Mouse (Mus musculus) ovary, postnatal 14 days (tissue): ENCODE results near the gene Tmem120b.

ENCODE experiments used
- DNase-seq: peaks from one replicate; pipeline ENCODE4 v3.0.0; 2022; ENCODE audit warnings: low spot score

Gene Tmem120b

DNA sequence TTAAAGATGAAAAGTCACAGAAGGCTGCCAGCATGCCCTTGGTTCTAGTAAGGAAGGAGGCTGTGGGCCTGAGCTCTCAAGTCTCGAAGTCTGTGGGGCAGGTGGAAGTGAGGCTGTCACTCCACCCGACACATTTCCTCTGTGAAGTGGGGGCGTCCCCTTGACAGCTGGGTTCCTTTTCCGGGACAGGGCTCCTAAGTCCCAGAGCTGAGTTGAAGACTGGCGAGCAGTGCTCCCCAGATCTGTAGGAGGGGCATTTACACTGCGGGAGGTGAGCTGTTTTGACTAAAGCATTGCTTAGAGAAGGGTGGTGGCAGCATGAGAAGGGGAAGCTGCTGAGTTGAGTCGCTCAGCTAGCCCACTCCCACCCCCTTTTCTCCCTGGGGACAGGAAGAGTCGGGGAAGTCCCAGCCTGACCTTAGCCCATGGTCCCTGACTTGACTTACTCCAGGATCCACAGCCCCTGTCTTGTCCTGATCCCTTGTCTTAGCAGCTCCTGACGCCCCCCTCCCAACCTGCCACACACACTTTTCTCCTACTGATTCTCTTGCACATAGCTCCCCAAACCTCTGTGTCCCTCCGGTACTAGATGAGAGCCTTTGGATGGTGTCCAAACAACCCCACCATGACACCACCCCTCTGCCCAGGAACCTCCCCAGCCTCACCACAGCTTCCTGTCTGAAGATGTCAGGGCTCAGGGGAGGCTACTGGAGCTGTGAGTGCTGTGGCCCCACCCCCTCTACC, 60.4 kb downstream of the Tmem120b start:
- no peak for DNase-seq

DNA sequence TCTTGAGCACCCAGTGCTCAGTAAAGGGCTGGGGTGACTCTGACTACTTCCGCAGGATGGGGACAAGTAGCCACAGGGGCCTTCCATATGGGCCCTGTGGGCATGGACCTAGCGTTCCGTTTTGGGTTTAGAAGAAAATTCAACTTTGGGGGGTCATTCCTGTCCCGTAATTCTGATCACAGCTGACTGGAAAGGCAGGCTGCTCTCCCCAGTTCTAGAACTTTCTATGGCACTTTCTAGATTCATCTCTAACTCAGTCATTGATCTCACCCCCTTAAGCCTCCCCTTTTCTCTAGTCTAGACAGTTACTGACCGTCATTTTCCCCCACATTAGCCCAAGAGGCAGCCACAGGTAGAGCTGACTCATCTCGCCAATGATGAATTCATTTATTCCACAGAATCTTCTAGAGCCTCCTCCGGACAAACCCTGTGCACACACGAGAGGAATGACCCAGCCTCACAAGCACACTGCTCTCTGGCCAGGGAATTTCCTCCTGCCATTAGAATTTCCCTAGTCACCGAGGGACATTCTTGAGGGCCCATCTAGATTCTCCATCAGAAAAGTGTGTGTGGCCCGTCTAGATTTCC, 61.0 kb downstream of the Tmem120b start:
- DNase-seq, result no peak

DNA sequence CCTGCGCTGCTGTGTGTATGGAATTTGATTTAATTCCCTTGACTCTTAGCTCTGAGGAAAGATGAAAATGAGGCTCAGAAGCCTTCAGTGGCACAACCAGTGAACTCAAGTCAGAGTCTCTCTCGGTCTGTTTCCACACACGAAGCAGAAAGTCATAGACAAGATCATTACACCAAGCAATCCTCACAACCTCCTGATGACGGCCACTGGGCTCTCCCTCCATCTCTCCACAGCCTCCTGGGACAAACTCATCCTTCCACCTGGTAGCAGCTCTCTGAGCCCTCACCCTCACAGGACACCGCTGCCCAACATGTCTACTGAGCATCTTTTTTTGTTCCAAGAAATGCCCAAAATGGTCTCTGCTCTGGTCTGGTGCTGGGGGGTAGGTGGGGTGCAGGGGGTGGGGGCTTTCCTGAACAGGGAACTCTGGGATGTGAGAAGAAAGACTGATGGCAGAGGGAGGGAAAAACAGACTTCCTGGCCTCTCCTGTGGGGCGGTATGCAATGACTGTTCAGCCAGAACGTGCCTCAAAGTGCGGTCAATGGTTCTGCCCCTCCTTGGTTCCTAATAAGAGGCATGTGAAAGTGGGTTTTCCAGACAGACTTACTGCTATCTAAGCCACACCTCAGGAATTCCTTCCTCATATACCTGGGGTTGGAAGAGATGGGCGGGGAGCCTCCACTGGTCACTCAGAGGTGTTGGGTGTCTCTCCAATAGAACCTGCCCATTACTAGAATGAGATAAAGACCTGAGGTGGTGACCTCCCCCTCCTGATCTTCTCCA, 62.0 kb downstream of the Tmem120b start:
- no peak for DNase-seq

DNA sequence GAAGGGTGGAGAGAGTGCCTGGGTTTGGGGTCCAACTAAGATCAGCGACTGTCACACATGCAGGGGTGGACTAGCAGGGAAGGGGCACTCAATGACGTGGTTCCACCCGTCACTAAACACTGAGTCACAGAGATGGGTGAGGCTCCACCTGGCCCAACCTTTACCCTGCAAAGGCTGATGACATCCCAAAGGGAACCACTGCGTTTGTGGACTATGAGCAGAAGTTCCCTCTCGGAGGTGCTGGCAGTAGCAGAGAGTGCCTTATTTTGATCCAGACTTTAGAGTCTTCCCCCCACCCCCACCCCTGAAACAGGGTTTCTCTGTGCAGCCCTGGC, 62.6 kb downstream of the Tmem120b start:
- no peak for DNase-seq

DNA sequence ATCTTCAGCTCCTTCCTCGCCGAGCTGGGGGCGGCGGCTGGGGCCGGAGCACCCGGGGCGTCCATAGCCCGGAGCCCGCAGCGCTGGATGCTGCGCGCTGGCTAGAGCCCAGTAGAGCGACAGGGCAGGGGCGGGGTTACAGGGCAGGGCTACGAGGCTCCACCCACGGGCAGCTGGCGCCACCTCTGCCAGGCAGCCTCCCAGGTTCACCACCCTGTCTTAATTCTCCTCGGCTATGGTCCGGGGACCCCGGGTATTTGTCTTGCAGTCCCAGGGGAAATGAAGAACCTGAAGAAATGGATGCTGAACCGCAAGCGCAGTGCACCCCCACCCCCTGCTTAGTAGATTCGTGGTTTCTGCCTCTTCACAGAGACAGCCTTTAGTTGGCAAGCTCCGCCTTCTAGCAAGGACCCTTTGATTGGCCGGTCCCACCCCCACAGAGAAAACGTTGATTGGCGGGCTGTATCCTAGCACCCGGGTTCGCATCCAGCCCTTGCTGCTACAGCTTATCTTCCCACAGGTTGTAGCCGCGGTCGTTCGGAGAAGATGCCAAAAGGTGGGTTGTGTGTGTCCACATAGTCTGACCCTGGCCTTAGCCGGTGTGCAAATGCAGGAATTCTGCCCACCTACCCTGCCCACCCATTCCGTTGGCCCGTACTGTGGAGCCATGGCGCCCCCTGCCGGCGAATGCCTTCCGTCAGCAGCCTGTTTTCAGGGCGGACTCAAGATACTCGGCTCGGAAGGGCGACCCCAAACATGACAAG, 64.3 kb downstream of the Tmem120b start, which contains the start of gene Rhof:
Gene Rhof, minus strand, starts transcription at position 385 of the 764 bp plus-strand sequence.
- DNase-seq, result no peak

DNA sequence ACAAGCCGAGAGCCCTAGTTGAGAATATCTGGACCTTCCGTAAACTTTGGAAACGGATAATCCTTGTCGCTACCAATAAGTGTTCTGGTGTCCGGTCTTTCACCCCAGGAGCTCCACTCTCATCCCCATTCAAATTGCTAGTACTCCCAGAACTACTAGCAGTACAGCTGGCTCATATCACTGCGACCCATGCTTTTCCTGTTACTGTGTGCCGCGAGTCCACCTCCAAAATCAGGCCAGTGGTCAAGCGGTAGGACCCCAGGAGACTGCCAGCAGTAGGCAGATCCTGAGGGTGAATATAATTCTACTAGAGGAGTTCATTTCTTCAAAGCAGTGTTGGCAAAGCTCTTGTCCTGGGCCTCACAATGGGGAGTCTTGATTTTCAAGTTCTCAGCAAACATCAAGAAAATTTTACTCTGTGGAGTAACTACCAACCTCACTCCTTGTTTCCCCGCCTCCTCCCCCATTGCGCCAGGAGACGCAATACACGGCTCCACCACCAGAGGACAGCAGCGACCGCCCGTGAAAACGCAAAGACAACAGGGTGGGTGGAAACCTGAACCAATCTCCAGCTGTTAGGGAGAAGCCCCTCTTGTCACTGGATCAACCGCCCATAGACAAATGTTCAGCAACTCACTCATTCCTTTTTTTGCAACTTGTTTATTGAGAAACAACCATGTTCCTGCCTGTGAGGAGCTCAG, 65.0 kb downstream of the Tmem120b start:
- DNase-seq, result peak; percentile 93

DNA sequence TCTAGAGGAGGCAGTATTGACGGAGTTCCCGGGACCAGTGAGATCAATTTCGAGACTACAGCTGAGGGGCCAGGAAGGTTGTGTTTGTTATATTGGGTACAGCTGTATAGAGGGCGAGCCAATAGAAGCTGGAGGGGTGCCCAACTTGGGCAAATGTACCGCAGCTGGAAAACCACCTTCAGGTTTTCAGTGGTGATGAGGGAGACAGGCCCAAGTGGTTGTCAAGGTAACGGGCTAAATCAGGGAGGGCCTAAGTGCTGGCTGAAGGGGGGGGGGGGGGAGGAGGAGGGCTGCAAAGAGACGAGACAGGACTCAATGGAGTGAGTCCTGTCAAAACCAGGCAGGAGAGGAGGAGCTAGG, 65.5 kb downstream of the Tmem120b start:
- DNase-seq, result no peak

DNA sequence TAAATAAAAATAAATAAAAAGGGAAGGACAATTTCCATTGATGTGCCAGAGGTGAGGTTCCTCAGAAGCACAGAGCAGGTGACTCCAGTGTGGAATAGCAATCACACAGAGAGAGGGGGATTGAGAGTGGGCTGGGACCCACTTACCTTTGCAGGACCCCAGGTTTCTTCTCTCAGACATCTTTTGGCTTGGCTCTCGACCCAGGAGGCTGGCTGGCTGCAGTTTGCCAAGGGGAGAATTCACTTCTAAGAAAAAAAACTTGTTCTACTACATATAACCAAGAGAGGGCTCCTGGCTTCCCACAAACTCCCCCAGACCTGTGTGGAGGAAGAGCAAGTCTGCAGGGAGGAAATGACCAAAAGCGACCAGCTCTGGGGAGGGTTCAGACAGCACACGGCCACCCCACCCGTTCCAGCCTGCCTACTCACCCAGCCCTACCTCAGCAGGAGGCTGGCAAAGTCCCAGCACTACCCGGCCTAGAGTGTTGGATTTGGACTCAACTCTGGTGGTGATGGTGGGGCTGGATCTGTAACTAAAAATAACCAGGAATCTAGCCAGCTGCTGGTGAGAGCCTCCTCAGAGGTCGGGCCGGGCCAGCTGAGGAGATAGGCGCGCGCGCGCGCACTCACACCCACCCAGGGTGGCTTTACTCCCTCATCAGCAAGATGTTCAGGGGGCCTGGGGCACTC, 66.1 kb downstream of the Tmem120b start:
- no peak for DNase-seq

DNA sequence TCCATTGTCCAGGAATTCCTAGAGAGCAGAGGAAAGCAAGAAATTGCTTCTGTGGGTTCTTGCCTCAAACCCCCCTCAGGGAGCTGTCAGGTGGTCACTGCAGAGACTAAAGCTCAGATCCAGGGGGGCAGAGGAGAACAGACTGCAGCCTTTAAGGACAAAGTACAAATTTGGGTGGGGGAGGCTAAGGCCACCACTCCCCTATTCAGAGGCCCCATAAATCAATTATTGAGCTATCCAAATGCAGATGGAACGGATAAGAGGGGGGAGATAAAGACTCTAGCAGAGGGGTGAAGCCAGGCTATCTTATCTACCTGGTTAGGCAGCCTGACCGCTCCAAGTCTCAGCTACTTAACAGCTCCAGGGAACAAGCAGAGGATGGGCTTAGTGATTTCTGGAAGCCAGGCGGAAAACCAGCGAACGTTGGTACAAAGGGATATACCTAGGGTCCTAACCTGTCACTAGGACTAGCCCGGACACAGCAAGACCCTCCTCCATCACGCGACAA, 66.7 kb downstream of the Tmem120b start:
- no peak for DNase-seq

DNA sequence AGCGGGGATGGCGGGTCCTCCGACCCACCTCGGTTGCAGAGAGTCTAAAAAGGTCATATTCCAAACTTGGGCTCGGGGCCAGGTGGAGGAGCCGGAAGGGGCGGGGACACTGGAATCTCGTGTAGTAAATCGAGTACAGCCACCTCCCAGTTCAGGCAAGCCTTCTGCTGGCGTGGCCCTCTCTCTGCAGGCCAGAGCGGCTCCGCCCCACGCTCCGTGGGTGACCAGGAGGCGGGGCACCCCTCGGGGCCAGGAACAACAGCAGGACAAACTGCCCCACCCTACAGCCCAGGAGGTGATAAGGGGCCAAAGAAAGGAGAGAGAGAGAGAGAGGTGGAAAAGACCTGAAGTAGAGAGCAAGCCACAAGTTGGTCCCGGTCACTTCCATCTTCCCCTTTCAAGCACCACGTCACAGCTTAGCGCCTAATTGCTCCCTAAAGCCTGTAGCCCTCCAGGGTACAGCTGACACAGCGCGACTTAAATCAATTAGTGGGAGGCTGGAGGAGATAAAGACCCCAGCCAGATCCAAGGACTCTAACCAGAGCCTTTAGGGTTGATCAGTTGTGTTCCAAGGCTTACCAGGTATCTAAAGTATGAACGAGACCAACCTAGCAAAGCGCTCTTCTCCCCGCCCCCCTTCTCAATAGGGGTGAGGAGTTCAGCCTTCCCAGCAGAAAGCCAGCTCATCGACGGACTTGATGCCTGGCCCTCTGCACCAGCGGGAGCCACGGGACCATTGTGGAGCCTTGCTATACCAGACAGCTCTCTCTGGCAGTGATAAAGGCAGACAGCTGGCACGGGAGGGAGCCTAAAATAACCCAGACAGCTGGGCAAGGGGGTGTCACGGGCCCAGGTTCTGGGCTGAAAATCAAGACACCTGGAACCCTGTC, 67.5 kb downstream of the Tmem120b start:
- DNase-seq, result no peak

DNA sequence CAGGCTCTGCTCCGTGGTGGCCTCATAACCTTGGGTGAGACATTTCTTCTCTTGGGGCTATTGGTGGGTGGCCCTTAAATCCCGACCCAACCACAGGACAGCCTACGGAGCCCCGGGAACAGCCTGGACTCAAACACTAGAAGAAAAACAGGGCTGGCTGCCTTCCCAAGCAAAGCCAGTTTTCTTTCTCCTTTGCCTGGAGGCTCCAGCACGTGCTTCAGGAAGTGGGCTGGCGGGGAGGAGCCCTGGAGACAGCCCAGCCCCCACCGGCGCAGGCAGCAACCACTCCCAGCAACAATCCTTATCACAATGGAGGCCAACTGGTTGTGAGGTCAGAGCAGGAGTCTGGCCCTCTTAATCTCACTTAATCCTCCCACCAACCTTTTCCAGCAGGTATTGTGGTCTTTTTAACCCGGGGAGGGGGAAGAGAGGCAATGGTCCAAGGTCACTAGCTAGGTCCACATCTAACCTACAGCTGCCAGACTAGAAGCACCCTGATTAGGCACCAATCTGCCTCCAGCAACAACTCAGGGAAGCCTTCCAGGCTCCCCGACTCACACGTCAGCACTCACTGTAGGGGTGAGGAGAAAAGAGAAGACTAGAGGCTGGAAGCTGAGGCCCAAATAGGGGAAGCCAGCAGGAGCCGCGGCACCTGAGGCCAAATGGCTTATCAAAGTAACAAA, 68.3 kb downstream of the Tmem120b start:
- DNase-seq, result no peak

DNA sequence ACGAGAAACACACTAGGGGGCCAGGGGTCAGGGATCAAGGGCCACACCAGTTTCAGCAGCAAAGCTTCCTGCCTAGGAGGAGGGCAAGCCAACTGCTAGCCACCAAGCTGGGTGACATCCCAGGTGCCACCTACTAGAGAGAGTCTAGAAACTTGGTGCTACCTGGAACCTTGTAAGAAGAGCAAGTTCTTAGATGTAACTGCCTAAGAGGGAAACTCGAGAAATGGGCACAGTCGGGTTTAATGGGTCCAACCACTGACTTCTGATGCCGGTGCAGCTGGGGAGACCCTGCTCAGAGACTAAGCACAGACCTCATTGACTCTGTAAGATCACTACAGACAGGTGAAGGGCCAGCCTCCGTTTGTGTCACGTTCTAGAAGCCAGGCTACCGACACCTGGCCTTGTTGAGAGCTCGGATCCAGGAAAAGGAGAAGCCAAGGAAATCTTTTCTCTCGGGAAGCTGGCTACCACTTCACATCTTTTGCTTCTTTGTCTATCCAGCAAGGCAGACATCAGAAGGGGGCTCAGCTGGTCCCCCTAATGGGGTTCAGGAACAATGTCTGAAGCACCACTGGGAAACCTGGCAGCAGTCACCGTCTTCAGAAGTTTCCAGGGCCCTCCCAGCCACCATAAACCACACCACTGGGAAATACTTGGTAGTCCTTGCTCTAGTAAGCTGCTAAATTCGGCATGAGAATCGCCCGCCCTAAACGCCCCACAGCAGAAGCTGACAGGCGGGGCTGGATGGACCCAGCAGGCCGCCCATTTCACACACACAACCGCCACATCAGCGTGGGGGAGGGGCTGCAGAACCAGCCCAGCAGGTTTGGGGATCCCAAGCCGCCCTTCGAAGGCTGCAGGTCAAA, 69.1 kb downstream of the Tmem120b start:
- no peak for DNase-seq

DNA sequence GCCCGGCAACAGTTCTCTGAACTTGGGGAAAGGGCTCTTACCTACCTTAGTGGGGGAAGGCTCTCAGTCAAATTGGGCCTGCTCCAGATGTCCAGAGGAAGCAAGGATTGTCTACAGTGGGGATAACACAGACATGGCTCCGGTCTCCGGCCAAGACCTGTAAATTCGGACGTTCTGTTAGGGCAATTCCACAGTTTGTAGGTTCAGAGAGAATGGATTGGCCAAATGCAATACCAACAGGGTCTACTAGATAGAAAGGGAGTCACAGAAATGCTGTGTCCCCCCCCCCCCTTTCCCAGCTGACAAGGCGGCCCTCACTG, 69.7 kb downstream of the Tmem120b start:
- DNase-seq, result no peak

DNA sequence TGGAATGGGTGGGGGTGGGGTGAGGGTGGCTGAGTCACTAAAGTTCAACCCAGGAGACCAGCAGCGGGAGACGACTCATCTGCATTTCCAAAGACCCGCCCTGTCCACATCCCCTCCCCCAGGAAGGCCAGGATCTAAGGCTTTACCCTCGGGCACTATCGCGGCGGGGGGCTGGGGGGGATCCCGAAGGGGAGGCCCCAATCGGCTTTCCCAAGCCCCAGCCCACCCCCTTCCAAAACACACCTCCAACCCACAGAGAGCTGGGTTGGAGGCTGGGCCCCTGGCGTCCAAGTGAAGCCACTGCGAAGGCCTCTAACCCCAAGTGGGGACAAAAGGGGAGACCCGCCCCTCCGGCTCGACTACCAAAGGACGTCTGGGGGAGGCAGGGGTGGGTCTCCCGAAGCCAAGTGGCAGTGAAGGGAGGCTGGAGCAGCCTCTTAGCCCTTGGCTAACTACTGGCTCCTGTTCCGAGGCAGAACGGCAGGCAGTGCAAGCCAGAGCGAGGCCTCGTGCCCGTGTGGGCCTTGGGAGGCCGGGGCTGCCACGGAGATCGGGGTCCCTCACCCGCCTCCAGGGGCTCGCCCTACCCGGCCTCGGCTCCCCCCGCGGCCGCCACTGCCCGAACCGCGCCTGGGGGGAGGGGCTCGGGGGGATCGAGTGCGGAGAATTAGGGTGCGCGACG, 70.2 kb downstream of the Tmem120b start:
- no peak for DNase-seq

DNA sequence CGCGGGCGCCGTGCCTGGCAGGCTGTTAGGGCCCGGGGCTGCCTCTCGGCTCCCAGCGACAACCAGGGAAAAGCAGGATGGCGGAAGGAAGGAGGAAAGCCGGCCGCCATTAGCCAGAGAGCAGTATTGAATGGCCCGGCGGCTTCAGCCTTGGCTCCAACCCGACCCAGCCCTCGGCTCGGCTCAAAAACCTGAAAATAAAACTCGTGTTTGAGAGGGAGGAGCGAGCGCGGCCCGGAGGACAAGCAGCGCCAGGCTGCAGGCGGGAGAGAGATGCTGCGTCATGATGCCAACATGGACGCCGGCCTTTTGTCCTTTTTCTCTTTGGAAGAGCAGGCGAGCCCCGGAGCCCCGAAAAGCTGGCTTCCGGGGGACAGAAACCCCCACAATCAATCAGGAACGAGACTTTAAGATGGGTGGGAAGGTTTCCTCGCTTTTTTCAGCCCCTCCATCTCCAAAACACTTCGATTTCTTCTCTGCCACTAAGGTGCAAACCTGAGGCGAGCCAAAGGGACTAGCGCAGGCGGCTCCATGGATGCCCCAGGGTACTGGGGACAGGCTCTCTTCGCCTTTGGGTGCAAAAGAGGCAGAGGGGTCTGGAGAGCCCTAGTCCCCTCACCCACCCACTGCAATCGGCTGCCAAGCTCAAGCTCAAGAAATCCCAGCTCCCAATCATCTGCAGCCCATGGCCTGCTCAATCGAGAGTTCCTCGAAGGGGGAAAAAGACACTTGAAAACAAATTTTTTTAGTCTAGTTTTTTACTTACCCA, 70.9 kb downstream of the Tmem120b start:
- DNase-seq, result no peak

DNA sequence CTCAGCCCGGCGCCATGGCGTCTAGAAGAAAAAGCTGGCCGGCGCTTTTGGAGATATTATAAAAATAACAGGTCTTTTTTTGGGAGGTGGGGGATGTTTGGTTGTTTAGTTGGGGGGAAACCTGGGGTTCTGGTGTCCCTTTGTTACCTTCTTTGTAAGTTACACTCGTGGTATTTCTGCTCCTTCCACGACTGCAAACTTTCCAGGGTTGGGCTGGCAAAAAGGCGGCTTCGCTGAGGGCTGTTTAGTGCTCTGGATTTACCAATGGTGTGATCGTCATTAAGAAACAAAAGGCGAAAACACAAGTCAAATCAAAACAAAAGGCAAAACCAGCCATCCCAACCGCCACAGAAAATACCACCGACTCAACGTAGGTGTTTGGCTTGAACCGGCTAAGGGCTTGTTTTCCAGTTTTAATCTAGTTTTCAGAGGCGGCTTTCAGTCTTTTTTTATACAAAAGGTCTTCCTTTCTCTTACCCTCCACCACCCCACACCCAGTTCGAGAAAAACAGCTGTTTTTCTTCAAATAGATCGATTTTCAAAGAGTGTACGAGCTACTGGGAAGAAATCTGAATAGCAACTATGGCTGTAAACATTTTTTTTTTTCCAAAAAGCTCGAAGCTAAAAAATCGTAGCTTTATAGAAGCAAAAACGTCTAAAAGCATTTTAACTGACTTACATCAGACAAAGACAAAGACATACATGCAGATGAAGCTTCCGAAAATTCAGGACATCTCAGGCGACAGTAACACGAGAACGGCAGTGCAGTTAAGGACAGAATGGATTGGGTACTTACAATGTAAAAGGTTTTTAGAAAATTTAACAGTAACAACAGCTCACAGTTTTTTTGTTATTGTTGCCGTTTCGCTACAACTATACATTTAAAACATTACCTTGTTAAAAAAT, 71.8 kb downstream of the Tmem120b start:
- no peak for DNase-seq
